Mouse (Mus musculus) hindbrain, embryonic 16.5 days (tissue): ENCODE measurements around the gene Tfb2m. TPM values are rescaled to one million over a fixed set of nuclear protein-coding genes. Genes with fewer than 3 reads are reported as not detected.

Source experiments
- ATAC-seq: fragments of 200-750 bp; cut with Nextera tagmentation; 2 replicates; pipeline ENCODE4 v1.8.0; 2017; ENCODE audit warnings: moderate TSS enrichment, moderate library complexity
- H3K27ac ChIP-seq: fragments of 300-500 bp; sonication (generic); 2 replicates; pipeline ENCODE4 v1.5.1; 2014; ENCODE audit warnings: low read depth, mild to moderate bottlenecking, control low read depth, low read length, moderate library complexity
- H3K27me3 ChIP-seq: fragments of 300-500 bp; sonication (generic); replicated peaks from 2 replicates; pipeline ENCODE4 v1.6.1; 2014; ENCODE audit warnings: low read length; ENCODE audit not compliant: control insufficient read depth, insufficient read depth
- H3K36me3 ChIP-seq: fragments of 300-500 bp; sonication (generic); 2 replicates; pipeline ENCODE4 v1.6.1; 2014; ENCODE audit warnings: mild to moderate bottlenecking, low read length, moderate library complexity, mixed read lengths; ENCODE audit not compliant: control insufficient read depth, insufficient read depth
- H3K4me1 ChIP-seq: fragments of 300-500 bp; sonication (generic); 2 replicates; pipeline ENCODE4 v1.6.1; 2014; ENCODE audit warnings: low read depth, low read length; ENCODE audit not compliant: control insufficient read depth, insufficient read depth
- H3K4me2 ChIP-seq: fragments of 300-500 bp; sonication (generic); 2 replicates; pipeline ENCODE4 v1.6.1; 2014; ENCODE audit warnings: mild to moderate bottlenecking, low read length, control low read depth, moderate library complexity
- H3K4me3 ChIP-seq: fragments of 300-500 bp; sonication (generic); 2 replicates; pipeline ENCODE4 v1.5.1; 2014; ENCODE audit warnings: mild to moderate bottlenecking, low read length, control low read depth, moderate library complexity
- H3K9ac ChIP-seq: fragments of 300-500 bp; sonication (generic); 2 replicates; pipeline ENCODE4 v1.6.1; 2014; ENCODE audit warnings: low read depth, mild to moderate bottlenecking, control low read depth, low read length, moderate library complexity
- H3K9me3 ChIP-seq: fragments of 300-500 bp; sonication (generic); 2 replicates; pipeline ENCODE4 v1.6.1; 2014; ENCODE audit warnings: mild to moderate bottlenecking, low read length, moderate library complexity; ENCODE audit not compliant: control insufficient read depth
- WGBS: fragments of 180-500 bp; shearing (Covaris S2); extraction: QIAGEN DNeasy Blood & Tissue Kit; methylation state at CpG from one replicate; pipeline ENCODE4 v1.1.7; 2014; 5-methylcytosine and 5-hydroxymethylcytosine counted together
- polyA plus RNA-seq: library from polyadenylated mRNA; unstranded; fragments of >200 nt; fragmentation: Nextera tagmentation; extraction: Ambion mirVana; gene quantifications from 2 replicates; pipeline ENCODE4 v1.2.1, GENCODE M21; 2015

Gene Tfb2m
- polyA plus RNA-seq, 1 experiment from 2014 or later: 28.2 TPM

- H3K9ac ChIP-seq: no peak overlapping the region
- H3K4me2 ChIP-seq: no peak overlapping the region
- H3K4me3 ChIP-seq: no peak overlapping the region
- H3K36me3 ChIP-seq: 0 out of 2 replicates have a peak, but pooled peaks cover 3% of the 10 kb centered on the region
- no peaks in the 10 kb centered on the region for H3K9me3 ChIP-seq
- H3K27ac ChIP-seq: no peak overlapping the region
- 67% methylated on average over 6 of the region's 6 CpGs for WGBS
- H3K4me1 ChIP-seq: no peaks in the 10 kb centered on the region
- ATAC-seq: no peak
- no peaks in the 10 kb centered on the region for H3K27me3 ChIP-seq
Measured at GRCm38 (mm10) chr1:179582021-179582433, 36.0 kb upstream of the Tfb2m start.

- Histone ChIP-seq H3K36me3 (0 out of 2 replicates have a peak, but pooled peaks cover 3% of the 10 kb centered on the region), H3K27ac (no peak overlapping the region), H3K4me1 (no peaks in the 10 kb centered on the region), H3K4me3 (no peak overlapping the region), H3K27me3 (no peaks in the 10 kb centered on the region), H3K9me3 (no peaks in the 10 kb centered on the region), H3K4me2 (no peak overlapping the region), H3K9ac (no peak overlapping the region)
- ATAC-seq: no peak
- WGBS: 71% methylated on average over 10 of the region's 10 CpGs
Measured at GRCm38 (mm10) chr1:179581422-179581821, 35.4 kb upstream of the Tfb2m start.

- WGBS: 81% methylated on average over 8 of the region's 8 CpGs
Measured at GRCm38 (mm10) chr1:179580200-179580599, 34.1 kb upstream of the Tfb2m start.

GRCm38 (mm10) chr1:179578625-179579024 lies 32.6 kb upstream of the Tfb2m start:
- Histone ChIP-seq H3K9me3 (no peaks in the 10 kb centered on the region), H3K27ac (no peak overlapping the region), H3K4me1 (no peaks in the 10 kb centered on the region), H3K4me3 (no peak overlapping the region), H3K4me2 (no peak overlapping the region), H3K36me3 (0 out of 2 replicates have a peak, but pooled peaks cover 3% of the 10 kb centered on the region), H3K9ac (no peak overlapping the region), H3K27me3 (no peaks in the 10 kb centered on the region)
- no peak for ATAC-seq
- WGBS: 78% methylated on average over 6 of the region's 6 CpGs

More at GRCm38 (mm10) chr1:179580200-179580599, 34.1 kb upstream of the Tfb2m start:
- Histone ChIP-seq H3K27me3 (no peaks in the 10 kb centered on the region), H3K4me3 (no peak overlapping the region), H3K27ac (no peak overlapping the region), H3K4me2 (no peak overlapping the region), H3K4me1 (no peaks in the 10 kb centered on the region), H3K9ac (no peak overlapping the region), H3K36me3 (0 out of 2 replicates have a peak, but pooled peaks cover 3% of the 10 kb centered on the region), H3K9me3 (no peaks in the 10 kb centered on the region)
- ATAC-seq: no peak

- no peaks in the 10 kb centered on the region for H3K4me1 ChIP-seq
- H3K9me3 ChIP-seq: no peaks in the 10 kb centered on the region
- ATAC-seq: no peak
- H3K27me3 ChIP-seq: no peaks in the 10 kb centered on the region
- H3K36me3 ChIP-seq: no peaks in the 10 kb centered on the region
- WGBS: 84% methylated on average over 6 of the region's 6 CpGs
- no peak overlapping the region for H3K4me2 ChIP-seq
- H3K4me3 ChIP-seq: no peak overlapping the region
- H3K27ac ChIP-seq: no peak overlapping the region
- H3K9ac ChIP-seq: no peak overlapping the region
Measured at GRCm38 (mm10) chr1:179573650-179574206, 27.7 kb upstream of the Tfb2m start.

- H3K4me1 ChIP-seq: peaks cover 4% of the 10 kb centered on the region
- no peaks in the 10 kb centered on the region for H3K9me3 ChIP-seq
- no peak for ATAC-seq
- no peaks in the 10 kb centered on the region for H3K36me3 ChIP-seq
- H3K4me3 ChIP-seq: no peak overlapping the region
- 91% methylated on average over 4 of the region's 4 CpGs for WGBS
- no peak overlapping the region for H3K4me2 ChIP-seq
- no peak overlapping the region for H3K9ac ChIP-seq
- no peak overlapping the region for H3K27ac ChIP-seq
- no peaks in the 10 kb centered on the region for H3K27me3 ChIP-seq
Measured at GRCm38 (mm10) chr1:179571686-179572085, 25.6 kb upstream of the Tfb2m start.

- H3K4me3 ChIP-seq: no peak overlapping the region
Measured at GRCm38 (mm10) chr1:179570482-179570881, 24.4 kb upstream of the Tfb2m start.

GRCm38 (mm10) chr1:179568690-179569398 lies 22.8 kb upstream of the Tfb2m start:
- Histone ChIP-seq H3K36me3 (no peaks in the 10 kb centered on the region), H3K9me3 (no peaks in the 10 kb centered on the region), H3K4me3 (no peak overlapping the region), H3K4me1 (peaks cover 4% of the 10 kb centered on the region), H3K27me3 (no peaks in the 10 kb centered on the region), H3K27ac (no peak overlapping the region), H3K9ac (no peak overlapping the region), H3K4me2 (no peak overlapping the region)
- ATAC-seq: no peak
- WGBS: 85% methylated on average over 4 of the region's 4 CpGs

More at GRCm38 (mm10) chr1:179570482-179570881, 24.4 kb upstream of the Tfb2m start:
- no peaks in the 10 kb centered on the region for H3K9me3 ChIP-seq
- no peak overlapping the region for H3K27ac ChIP-seq
- H3K4me1 ChIP-seq: peaks cover 4% of the 10 kb centered on the region
- H3K27me3 ChIP-seq: no peaks in the 10 kb centered on the region
- no peak overlapping the region for H3K9ac ChIP-seq
- no peaks in the 10 kb centered on the region for H3K36me3 ChIP-seq
- 93% methylated on average over 1 of the region's 1 CpGs for WGBS
- no peak overlapping the region for H3K4me2 ChIP-seq
- no peak for ATAC-seq

- Histone ChIP-seq H3K9me3 (no peaks in the 10 kb centered on the region), H3K4me2 (no peak overlapping the region), H3K27ac (no peak overlapping the region), H3K9ac (no peak overlapping the region), H3K27me3 (no peaks in the 10 kb centered on the region), H3K4me1 (peaks cover 4% of the 10 kb centered on the region), H3K4me3 (no peak overlapping the region), H3K36me3 (no peaks in the 10 kb centered on the region)
- WGBS: 27% methylated on average over 7 of the region's 7 CpGs
- no peak for ATAC-seq
Measured at GRCm38 (mm10) chr1:179567558-179567957, 21.5 kb upstream of the Tfb2m start.
